Mouse (Mus musculus) right cerebral cortex, postnatal 25 days (tissue): ENCODE measurements around the gene Samd9l.
"Not testable (repeated sequence)": the region's sequence is repeated elsewhere in the genome, so short reads cannot be mapped to it uniquely, and the experiment has no call there.

Source experiments
- DNase-seq: peaks from one replicate; pipeline ENCODE4 v3.0.0; 2022

Gene Samd9l

DNA sequence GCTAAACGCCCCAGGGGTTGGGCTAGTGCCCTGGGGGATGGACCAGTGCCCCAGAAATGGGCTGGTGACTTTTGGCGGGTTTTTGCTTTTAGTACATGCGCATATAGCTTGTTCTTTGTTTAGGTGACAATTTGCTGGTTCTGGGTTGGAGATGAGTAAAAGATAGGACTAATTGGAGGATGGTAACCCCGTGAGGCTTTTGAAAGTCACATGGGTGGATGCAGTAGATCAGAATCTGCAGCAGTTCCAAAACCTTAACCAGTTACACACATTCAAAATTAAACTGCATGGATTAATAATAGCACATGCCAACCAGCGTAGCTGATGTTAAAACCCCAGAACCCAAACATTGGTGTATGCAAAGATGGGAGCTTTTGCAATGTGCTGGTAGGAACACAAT is 57.9 kb downstream of the Samd9l start:
- no peak for DNase-seq

DNA sequence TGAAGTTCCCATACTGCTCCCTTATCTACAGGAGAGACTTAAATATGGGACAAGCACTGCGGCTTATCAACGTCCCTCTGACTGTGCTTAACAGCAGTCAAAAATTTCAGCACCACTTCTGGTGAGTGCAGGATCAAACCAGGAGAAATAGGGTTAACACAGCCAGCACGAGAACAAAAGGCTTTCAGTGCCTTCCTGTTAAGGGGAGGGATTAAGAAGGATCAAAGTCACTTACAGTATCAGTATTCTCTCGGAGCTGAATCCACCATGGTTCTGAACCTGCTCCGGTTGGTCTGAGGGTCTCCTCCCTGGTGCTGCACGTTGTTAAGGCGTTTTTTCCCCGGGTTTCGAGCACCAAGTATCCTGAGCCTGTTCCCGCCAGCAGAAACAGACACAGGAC is 58.4 kb downstream of the Samd9l start:
- DNase-seq: not testable (repeated sequence)

DNA sequence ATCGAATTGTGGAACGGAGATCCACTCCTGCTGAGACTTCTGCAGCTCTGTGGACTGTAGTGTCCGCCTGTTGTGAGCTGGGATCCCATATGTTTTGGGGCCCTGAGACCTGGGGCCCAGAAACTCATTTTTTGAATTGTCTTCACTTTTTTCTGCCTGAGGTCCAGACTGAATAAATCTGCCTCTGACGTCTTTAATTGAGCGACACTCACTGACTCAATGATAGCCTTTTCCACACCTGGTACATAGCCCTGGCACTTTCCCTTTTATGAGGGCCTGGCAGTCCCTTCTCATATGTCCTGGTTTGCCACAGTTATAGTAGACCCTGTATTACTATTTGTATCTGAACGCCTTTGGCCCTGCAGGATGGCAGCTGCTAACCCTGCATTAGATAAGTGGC is 60.2 kb downstream of the Samd9l start:
- not testable (repeated sequence) for DNase-seq
